Mouse (Mus musculus) left cerebral cortex, adult 8-10 months (tissue): ENCODE data around the gene P4htm. TPM values are rescaled to one million over a fixed set of nuclear protein-coding genes. Genes with fewer than 3 reads are reported as not detected.
A peak's percentile ranks its signal among the peaks of the same experiment; 100 is the strongest.

Source experiments
- DNase-seq, 2 experiments: peaks; one replicate each; pipeline ENCODE4 v3.0.0; 2022; ENCODE audit warnings: low spot score in 2 of 2
- total RNA-seq, 4 experiments: library from RNA; stranded (reverse); gene quantifications; 2 replicates each; pipeline ENCODE4 v1.2.4; 2022

The P4htm gene
- total RNA-seq, 4 experiments from 2014 or later, result 87.5 to 98.6 (median 93.9) TPM

- DNase-seq, result no peak
Measured at GRCm38 (mm10) chr9:108577934-108578544, 19.4 kb downstream of the P4htm start.

- no peak for DNase-seq
Measured at GRCm38 (mm10) chr9:108577025-108577424, 20.4 kb downstream of the P4htm start.

- no peak for DNase-seq
Measured at GRCm38 (mm10) chr9:108575321-108576297, 21.9 kb downstream of the P4htm start.

GRCm38 (mm10) chr9:108574921-108575320 lies 22.5 kb downstream of the P4htm start:
- DNase-seq, result no peak

GRCm38 (mm10) chr9:108573774-108574690 lies 23.4 kb downstream of the P4htm start:
- DNase-seq, result no peak

GRCm38 (mm10) chr9:108572321-108572720 lies 25.1 kb downstream of the P4htm start:
- peak in 1 of 2 experiments; percentile 5 for DNase-seq

- DNase-seq, result no peak
Measured at GRCm38 (mm10) chr9:108571401-108571973, 26.0 kb downstream of the P4htm start.

- peak; percentile 65 to 66 for DNase-seq
Measured at GRCm38 (mm10) chr9:108570207-108570896, 27.1 kb downstream of the P4htm start.

- peak; percentile 67 to 96 for DNase-seq
Measured at GRCm38 (mm10) chr9:108569381-108570206, 27.9 kb downstream of the P4htm start, which contains the start of gene Dalrd3. TSS of gene Dalrd3 (plus strand) at chr9:108569886.

GRCm38 (mm10) chr9:108568511-108568921 lies 29.0 kb downstream of the P4htm start:
- no peak for DNase-seq

GRCm38 (mm10) chr9:108567931-108568419 lies 29.5 kb downstream of the P4htm start:
- DNase-seq, result no peak

GRCm38 (mm10) chr9:108566815-108567776 lies 30.4 kb downstream of the P4htm start, which contains the start of gene Ndufaf3:
TSS of gene Ndufaf3 (minus strand) at chr9:108567434.
- DNase-seq, result peak; percentile 94 to 97

GRCm38 (mm10) chr9:108565881-108566814 lies 31.3 kb downstream of the P4htm start:
- no peak for DNase-seq

- DNase-seq, result no peak
Measured at GRCm38 (mm10) chr9:108564131-108564530, 33.3 kb downstream of the P4htm start.

- no peak for DNase-seq
Measured at GRCm38 (mm10) chr9:108563671-108564070, 33.8 kb downstream of the P4htm start.

- peak; percentile 85 to 93 for DNase-seq
Measured at GRCm38 (mm10) chr9:108560227-108560841, 37.1 kb downstream of the P4htm start, which contains the start of gene Impdh2. TSS of gene Impdh2 (plus strand) at chr9:108560286.
